Comparison of ENCODE assay signal across 8 mouse cellular contexts in the genomic region with DNA sequence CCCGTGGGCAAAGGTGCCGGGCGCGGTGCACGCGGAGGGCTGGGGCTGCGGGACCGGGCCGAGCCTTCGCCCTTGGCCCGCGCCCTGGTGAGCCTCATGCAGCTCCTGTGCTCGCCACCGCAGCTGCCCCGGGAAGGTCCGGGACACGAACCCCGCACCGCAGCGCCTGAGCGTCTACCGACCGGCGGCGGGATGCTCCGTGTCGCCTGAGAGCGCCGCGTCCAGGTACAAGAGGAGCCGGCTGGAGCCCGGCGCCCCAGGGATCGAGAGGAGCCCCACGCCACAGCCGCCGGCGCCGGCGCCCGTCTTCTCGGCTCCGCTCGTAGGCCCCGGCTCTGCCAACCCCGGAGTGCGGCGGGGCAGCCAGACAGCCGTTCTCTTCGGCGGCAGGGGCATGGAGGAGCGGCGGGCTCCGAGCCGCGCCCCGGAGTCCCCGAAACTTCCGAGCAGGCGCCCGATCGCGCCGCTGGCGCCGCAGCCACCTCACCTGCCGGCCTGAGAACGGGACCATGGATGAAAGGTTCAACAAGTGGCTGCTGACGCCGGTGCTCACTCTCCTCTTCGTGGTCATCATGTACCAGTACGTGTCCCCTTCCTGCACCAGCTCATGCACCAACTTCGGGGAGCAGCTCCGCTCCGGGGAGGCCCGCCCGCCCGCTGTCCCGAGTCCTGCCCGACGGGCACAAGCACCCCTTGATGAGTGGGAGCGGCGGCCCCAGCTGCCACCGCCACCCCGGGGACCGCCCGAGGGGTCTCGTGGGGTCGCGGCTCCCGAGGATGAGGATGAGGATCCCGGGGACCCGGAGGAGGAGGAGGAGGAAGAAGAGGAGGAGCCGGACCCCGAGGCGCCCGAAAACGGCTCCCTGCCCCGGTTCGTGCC. TPM values are rescaled to one million over a fixed set of nuclear protein-coding genes. Genes with fewer than 3 reads are reported as not detected.
DNase-seq lines count a peak whose midpoint lies in the region; ATAC-seq and TF ChIP-seq lines count a peak whose summit lies in the region.

A gene (plus strand): TSS at position 436 of the 880 bp plus-strand sequence.

- peaks cover 8% of the 10 kb centered on the region for H3K27me3 ChIP-seq in kidney, adult 2 months (replicated peaks; ENCODE audit: control insufficient read depth, insufficient read depth, low read length)
- H3K27me3 ChIP-seq in heart, postnatal 0 days (ENCODE audit: control insufficient read depth, insufficient read depth, low read length), result peaks cover 63% of the 10 kb centered on the region
- peaks cover 8% of the 10 kb centered on the region; the same call in 1 of the 2 replicates for H3K27me3 ChIP-seq in midbrain, postnatal 0 days (ENCODE audit: insufficient read depth, low read length)

- H3K9ac ChIP-seq in heart, postnatal 0 days (replicated peaks; ENCODE audit: low read depth, low read length), result peak within 1 kb of the TSS; percentile 41; the same call in 1 of the 2 replicates
- H3K9ac ChIP-seq in midbrain, postnatal 0 days (replicated peaks; ENCODE audit: low read length, poor library complexity, severe bottlenecking), result peak within 1 kb of the TSS; percentile 57

- no peak for TF ChIP-seq POLR2A in kidney, adult 2 months (IDR thresholded peaks at IDR 0.05; ENCODE audit: low read depth, low read length)

- no peak for TF ChIP-seq EP300 in heart, postnatal 0 days (IDR thresholded peaks at IDR 0.05; ENCODE audit: low read depth)

- ATAC-seq in heart, postnatal 0 days (ENCODE audit: insufficient read depth, low read depth), result peak; percentile 47; the same call in 1 of the 2 replicates
- ATAC-seq in midbrain, postnatal 0 days (ENCODE audit: low FRiP score), result peak; percentile 32

- H3K4me1 ChIP-seq in kidney, adult 2 months (ENCODE audit: control insufficient read depth, insufficient read depth, low read length), result no peaks in the 10 kb centered on the region
- H3K4me1 ChIP-seq in heart, postnatal 0 days (ENCODE audit: control insufficient read depth, insufficient read depth), result peaks cover 10% of the 10 kb centered on the region
- no peaks in the 10 kb centered on the region for H3K4me1 ChIP-seq in midbrain, postnatal 0 days (ENCODE audit: insufficient read depth, low read length)

- H3K4me2 ChIP-seq in heart, postnatal 0 days (ENCODE audit: low read depth, low read length), result peak within 1 kb of the TSS; percentile 98
- H3K4me2 ChIP-seq in midbrain, postnatal 0 days (ENCODE audit: low read depth, low read length, poor library complexity, severe bottlenecking), result peak within 1 kb of the TSS; percentile 96

- peak within 1 kb of the TSS; percentile 34 for H3K4me3 ChIP-seq in kidney, adult 2 months (ENCODE audit: insufficient read depth, low read depth, low read length)
- H3K4me3 ChIP-seq in heart, postnatal 0 days (ENCODE audit: low read depth, low read length), result peak within 1 kb of the TSS; percentile 65
- peak within 1 kb of the TSS; percentile 77 for H3K4me3 ChIP-seq in midbrain, postnatal 0 days (ENCODE audit: low read depth, low read length)

- intact Hi-C loops in left cerebral cortex, postnatal 14 days (cut with DNase I), result no loop called here

- no peak for TF ChIP-seq CTCF in kidney, adult 2 months (conservative IDR thresholded peaks at IDR 0.05; ENCODE audit: insufficient read depth, insufficient read length, low read depth, low read length)
- TF ChIP-seq CTCF in heart, postnatal 0 days (IDR thresholded peaks at IDR 0.05; ENCODE audit: low read depth), result no peak
- no peak for TF ChIP-seq CTCF in midbrain, postnatal 0 days (IDR thresholded peaks at IDR 0.05)

- no peak for DNase-seq in kidney, adult 2 months
- DNase-seq in kidney, adult 9 months, result no peak
- DNase-seq in Muller cell, postnatal 12 days (ENCODE audit: inconsistent ontology term), result peak; percentile 52
- peak; percentile 60 to 62 for DNase-seq in cerebellum, postnatal 14 days
- DNase-seq in heart, postnatal 0 days (ENCODE audit: low spot score), result no peak
- peak in 1 of 2 experiments; percentile 8 for DNase-seq in left cerebral cortex, postnatal 14 days (ENCODE audit: low spot score in 2 of 2)
- no peak for DNase-seq in midbrain, postnatal 0 days (ENCODE audit: low spot score)
- no peak for DNase-seq in spleen, postnatal 10 days (ENCODE audit: low spot score in 2 of 2)

- WGBS in kidney, adult 2 months, result 2% methylated on average over 100 of the region's 100 CpGs
- 1% methylated on average over 77 of the region's 100 CpGs for WGBS in heart, postnatal 0 days
- under 1% methylated on average over 68 of the region's 100 CpGs for WGBS in midbrain, postnatal 0 days

- no peaks in the 10 kb centered on the region for H3K36me3 ChIP-seq in kidney, adult 2 months (ENCODE audit: control insufficient read depth, insufficient read depth, low read length)
- no peaks in the 10 kb centered on the region for H3K36me3 ChIP-seq in heart, postnatal 0 days (replicated peaks; ENCODE audit: control insufficient read depth, insufficient read depth, low read length)
- H3K36me3 ChIP-seq in midbrain, postnatal 0 days (ENCODE audit: insufficient read depth, low read length), result no peaks in the 10 kb centered on the region

- no peak within 1 kb of the TSS for H3K27ac ChIP-seq in kidney, adult 2 months (ENCODE audit: insufficient read depth, low read depth, low read length)
- H3K27ac ChIP-seq in heart, postnatal 0 days (ENCODE audit: low read depth), result no peak within 1 kb of the TSS
- H3K27ac ChIP-seq in midbrain, postnatal 0 days (ENCODE audit: low read depth, low read length), result no peak within 1 kb of the TSS; the same call in 1 of the 2 replicates

- no peaks in the 10 kb centered on the region for H3K9me3 ChIP-seq in heart, postnatal 0 days (replicated peaks; ENCODE audit: control insufficient read depth, low read length)
- H3K9me3 ChIP-seq in midbrain, postnatal 0 days (ENCODE audit: low read length), result no peaks in the 10 kb centered on the region

RNA-seq across cellular contexts. Expression of the gene that starts here (rescaled TPM):
- polyA plus RNA-seq in kidney, adult 2 months (2012; rRNA removed), result 0.08 and 0.11 TPM in 2 replicates
- not detected in 2 replicates for total RNA-seq in heart, postnatal 0 days (2014; rRNA removed; ENCODE audit: low replicate concordance)
- not detected in 2 replicates for polyA plus RNA-seq in heart, postnatal 0 days (2015; fragmentation: Nextera tagmentation; extraction: Ambion mirVana)
- total RNA-seq in left cerebral cortex, postnatal 14 days (2021), result 10 to 100 TPM; 89.4 to 90.2 TPM
- total RNA-seq in midbrain, postnatal 0 days (2014; rRNA removed), result 28.9 and 36.6 TPM in 2 replicates
- 0.98 and 1.8 TPM in 2 replicates for polyA plus RNA-seq in midbrain, postnatal 0 days (2015; fragmentation: Nextera tagmentation; extraction: Ambion mirVana)

Comparison
In these comparisons a context has a peak if more than half of its experiments do, and no peak if none do; other contexts are left out.
1. RNA of the gene that starts here (total RNA-seq): 89.4 to 90.2 TPM in left cerebral cortex, postnatal 14 days and 28.9 to 36.6 TPM in midbrain, postnatal 0 days; not detected in heart, postnatal 0 days; every median in the first group is over 10 times any median in the second.
2. Peak in ATAC-seq, H3K4me3 ChIP-seq, H3K9ac ChIP-seq and H3K4me2 ChIP-seq in heart, postnatal 0 days; RNA of the gene not detected or under 1 TPM.
3. DNase-seq: peak in Muller cell, postnatal 12 days (single experiment) and cerebellum, postnatal 14 days (2 of 2); none in kidney, adult 2 months (single experiment), kidney, adult 9 months (single experiment), heart, postnatal 0 days (single experiment), midbrain, postnatal 0 days (single experiment) and spleen, postnatal 10 days (0 of 2).
4. Peak in every context shown above with its lines, with median percentiles within 50 percentile points of each other: H3K4me3 ChIP-seq.